Mouse (Mus musculus) small intestine, adult 10 weeks (tissue): Measurements from ENCODE around the gene Crebzf. TPM values are rescaled to one million over a fixed set of nuclear protein-coding genes. Genes with fewer than 3 reads are reported as not detected.

Experiments
- polyA plus RNA-seq: library from polyadenylated mRNA; stranded (reverse); fragments of 350-450 nt; fragmentation: Illumina TruSeq; extraction: RNeasy Lipid Tissue Mini Kit (QIAGEN cat#74804); gene quantifications from one replicate; pipeline ENCODE4 v1.2.3, GENCODE M21; 2014; ENCODE audit warnings: low replicate concordance

Crebzf gene
- polyA plus RNA-seq, result 142 TPM

GRCm38 (mm10) chr7:90442518-90443080, at the start of gene Crebzf:
TSS of gene Crebzf (plus strand) at chr7:90442729.

GRCm38 (mm10) chr7:90426020-90427001, 16.2 kb upstream of the Crebzf start, which contains the start of gene Ccdc89:
TSS of gene Ccdc89 (plus strand) at chr7:90426577.

GRCm38 (mm10) chr7:90456845-90457468, 14.4 kb downstream of the Crebzf start, which contains the start of gene Tmem126a:
TSS of gene Tmem126a (minus strand) at chr7:90457229.

GRCm38 (mm10) chr7:90475793-90476312, 33.3 kb downstream of the Crebzf start, which contains the start of gene Tmem126b:
TSS of gene Tmem126b (minus strand) at chr7:90476001.

GRCm38 (mm10) chr7:90476313-90477245, 34.0 kb downstream of the Crebzf start, which contains the start of gene Dlg2:
TSS of gene Dlg2 (plus strand) at chr7:90476672.

Other genes with a start within 250 kb of the Crebzf start
- 0.30 TPM for gene Ccdc83, start 177.0 kb upstream of the Crebzf start, polyA plus RNA-seq
- gene Sytl2, start 140.5 kb upstream of the Crebzf start, polyA plus RNA-seq, result 27.4 TPM
- gene Ccdc89, start 16.2 kb upstream of the Crebzf start, polyA plus RNA-seq, result 0.59 TPM
- 168 TPM for gene Tmem126a, start 14.5 kb downstream of the Crebzf start, polyA plus RNA-seq
- 53.4 TPM for gene Tmem126b, start 33.3 kb downstream of the Crebzf start, polyA plus RNA-seq
- gene Dlg2, start 33.9 kb downstream of the Crebzf start, polyA plus RNA-seq, result 1.7 TPM